Mouse (Mus musculus) lung, embryonic 14.5 days (tissue): ENCODE data around the gene Txlnb. TPM values are rescaled to one million over a fixed set of nuclear protein-coding genes. Genes with fewer than 3 reads are reported as not detected.
"Not testable (repeated sequence)": the region's sequence is repeated elsewhere in the genome, so short reads cannot be mapped to it uniquely, and the experiment has no call there.

Experiments
- ATAC-seq: fragments of 200-750 bp; cut with Nextera tagmentation; 2 replicates; pipeline ENCODE4 v1.8.0; 2017; ENCODE audit warnings: mild to moderate bottlenecking, moderate TSS enrichment, moderate library complexity; ENCODE audit not compliant: insufficient read depth
- DNase-seq: peaks from one replicate; pipeline ENCODE4 v3.0.0-alpha.2; 2015
- H3K27ac ChIP-seq: fragments of 300-500 bp; sonication (generic); 2 replicates; pipeline ENCODE4 v1.5.1; 2014; ENCODE audit warnings: low read depth, mild to moderate bottlenecking, moderate library complexity
- H3K27me3 ChIP-seq: fragments of 300-500 bp; sonication (generic); 2 replicates; pipeline ENCODE4 v1.6.1; 2014; ENCODE audit warnings: low read length, control low read depth; ENCODE audit not compliant: insufficient read depth
- H3K36me3 ChIP-seq: fragments of 300-500 bp; sonication (generic); 2 replicates; pipeline ENCODE4 v1.6.1; 2014; ENCODE audit warnings: control low read depth; ENCODE audit not compliant: insufficient read depth
- H3K4me1 ChIP-seq: fragments of 300-500 bp; sonication (generic); 2 replicates; pipeline ENCODE4 v1.6.1; 2014; ENCODE audit warnings: antibody characterized with exemption, control low read depth; ENCODE audit not compliant: insufficient read depth
- H3K4me2 ChIP-seq: fragments of 300-500 bp; sonication (generic); 2 replicates; pipeline ENCODE4 v1.6.1; 2014; ENCODE audit warnings: mild to moderate bottlenecking
- H3K4me3 ChIP-seq: fragments of 300-500 bp; sonication (generic); 2 replicates; pipeline ENCODE4 v1.5.1; 2014; ENCODE audit warnings: low read depth, low read length
- H3K9ac ChIP-seq: fragments of 300-500 bp; sonication (generic); 2 replicates; pipeline ENCODE4 v1.6.1; 2014
- H3K9me3 ChIP-seq: fragments of 300-500 bp; sonication (generic); 2 replicates; pipeline ENCODE4 v1.6.1; 2016; ENCODE audit warnings: low read depth, low read length, control low read depth
- CTCF ChIP-seq: IDR thresholded peaks from 2 replicates; pipeline ENCODE4 v1.5.1; 2016; ENCODE audit warnings: antibody characterized with exemption, low read depth
- WGBS: fragments of 180-500 bp; shearing (Covaris S2); extraction: QIAGEN DNeasy Blood & Tissue Kit; methylation state at CpG from one replicate; pipeline ENCODE4 v1.1.7; 2014; 5-methylcytosine and 5-hydroxymethylcytosine counted together
- polyA plus RNA-seq: library from polyadenylated mRNA; unstranded; fragments of >200 nt; fragmentation: Nextera tagmentation; extraction: Ambion mirVana; gene quantifications from 2 replicates; pipeline ENCODE4 v1.2.1, GENCODE M21; 2014

The Txlnb gene
- polyA plus RNA-seq, 1 experiment from 2014 or later, result 0.24 TPM

GRCm38 (mm10) chr10:17772364-17772763, 23.7 kb upstream of the Txlnb start:
- Histone ChIP-seq H3K4me3 (no peak overlapping the region), H3K36me3 (no peaks in the 10 kb centered on the region), H3K27me3 (no peaks in the 10 kb centered on the region), H3K9me3 (no peaks in the 10 kb centered on the region), H3K9ac (no peak overlapping the region), H3K4me2 (no peak overlapping the region), H3K4me1 (no peaks in the 10 kb centered on the region), H3K27ac (no peak overlapping the region)
- no peak for TF ChIP-seq CTCF
- ATAC-seq (no peak), DNase-seq (peak; percentile 44)
- WGBS, result 69% methylated on average over 10 of the region's 10 CpGs

- H3K36me3 ChIP-seq, result no peaks in the 10 kb centered on the region
- 79% methylated on average over 3 of the region's 3 CpGs for WGBS
- no peak overlapping the region for H3K4me3 ChIP-seq
- H3K27me3 ChIP-seq, result no peaks in the 10 kb centered on the region
- H3K9me3 ChIP-seq, result no peaks in the 10 kb centered on the region
- no peak for ATAC-seq
- DNase-seq, result no peak
- no peak overlapping the region for H3K27ac ChIP-seq
- no peak for TF ChIP-seq CTCF
- H3K9ac ChIP-seq, result no peak overlapping the region
- no peak overlapping the region for H3K4me2 ChIP-seq
- H3K4me1 ChIP-seq, result no peaks in the 10 kb centered on the region
Measured at GRCm38 (mm10) chr10:17774366-17774765, 21.7 kb upstream of the Txlnb start.

GRCm38 (mm10) chr10:17775079-17775478, 20.9 kb upstream of the Txlnb start:
- Histone ChIP-seq H3K4me1 (no peaks in the 10 kb centered on the region), H3K4me3 (no peak overlapping the region), H3K9ac (no peak overlapping the region), H3K36me3 (no peaks in the 10 kb centered on the region), H3K4me2 (no peak overlapping the region), H3K9me3 (no peaks in the 10 kb centered on the region), H3K27ac (no peak overlapping the region), H3K27me3 (no peaks in the 10 kb centered on the region)
- 61% methylated on average over 4 of the region's 4 CpGs for WGBS
- no peak for TF ChIP-seq CTCF
- ATAC-seq, result no peak
- DNase-seq, result no peak

GRCm38 (mm10) chr10:17776684-17777083, 19.3 kb upstream of the Txlnb start:
- 51% methylated on average over 4 of the region's 4 CpGs for WGBS
- not testable (repeated sequence) for H3K9ac ChIP-seq, H3K27ac ChIP-seq

GRCm38 (mm10) chr10:17786771-17787170, 9.3 kb upstream of the Txlnb start:
- Histone ChIP-seq H3K4me2 (no peak overlapping the region), H3K4me1 (no peaks in the 10 kb centered on the region), H3K9me3 (no peaks in the 10 kb centered on the region), H3K27ac (no peak overlapping the region), H3K9ac (no peak overlapping the region), H3K27me3 (no peaks in the 10 kb centered on the region), H3K4me3 (no peak overlapping the region), H3K36me3 (no peaks in the 10 kb centered on the region)
- TF ChIP-seq CTCF, result no peak
- ATAC-seq (no peak), DNase-seq (peak; percentile 69)
- 31% methylated on average over 3 of the region's 3 CpGs for WGBS

More at GRCm38 (mm10) chr10:17776684-17777083, 19.3 kb upstream of the Txlnb start:
- H3K4me3 ChIP-seq, H3K4me2 ChIP-seq, H3K36me3 ChIP-seq, H3K9me3 ChIP-seq, H3K27me3 ChIP-seq, DNase-seq, H3K4me1 ChIP-seq, ATAC-seq: not testable (repeated sequence)

- ATAC-seq (no peak), DNase-seq (peak; percentile 23)
- TF ChIP-seq CTCF, result no peak
- Histone ChIP-seq H3K36me3 (no peaks in the 10 kb centered on the region), H3K9me3 (no peaks in the 10 kb centered on the region), H3K9ac (no peak overlapping the region), H3K4me1 (no peaks in the 10 kb centered on the region), H3K27ac (no peak overlapping the region), H3K27me3 (no peaks in the 10 kb centered on the region), H3K4me2 (no peak overlapping the region), H3K4me3 (no peak overlapping the region)
- 73% methylated on average over 1 of the region's 1 CpGs for WGBS
Measured at GRCm38 (mm10) chr10:17787938-17788337, 8.1 kb upstream of the Txlnb start.

GRCm38 (mm10) chr10:17788347-17788746, 7.7 kb upstream of the Txlnb start:
- Histone ChIP-seq H3K36me3 (no peaks in the 10 kb centered on the region), H3K4me3 (no peak overlapping the region), H3K27ac (no peak overlapping the region), H3K9ac (no peak overlapping the region), H3K27me3 (no peaks in the 10 kb centered on the region), H3K9me3 (no peaks in the 10 kb centered on the region), H3K4me1 (no peaks in the 10 kb centered on the region), H3K4me2 (no peak overlapping the region)
- DNase-seq (no peak), ATAC-seq (no peak)
- WGBS, result 83% methylated on average over 4 of the region's 4 CpGs
- TF ChIP-seq CTCF, result no peak

- WGBS, result 58% methylated on average over 5 of the region's 5 CpGs
- ATAC-seq, result no peak
- no peak overlapping the region for H3K27ac ChIP-seq
- H3K4me2 ChIP-seq, result no peak overlapping the region
- peak; percentile 41 for DNase-seq
- H3K27me3 ChIP-seq, result no peaks in the 10 kb centered on the region
- H3K4me3 ChIP-seq, result no peak overlapping the region
- H3K36me3 ChIP-seq, result no peaks in the 10 kb centered on the region
- 0 out of 2 replicates have a peak, but pooled peaks cover 4% of the 10 kb centered on the region for H3K4me1 ChIP-seq
- H3K9me3 ChIP-seq, result no peaks in the 10 kb centered on the region
- no peak for TF ChIP-seq CTCF
- H3K9ac ChIP-seq, result no peak overlapping the region
Measured at GRCm38 (mm10) chr10:17793926-17794325, 2.1 kb upstream of the Txlnb start.
